ENCODE assay signal across 11 mouse cellular contexts in genomic region chr9:4209987-4210476, GRCm38 (mm10).
DNase-seq lines count a peak whose midpoint lies in the region; TF ChIP-seq lines count a peak whose summit lies in the region.
"Had no signal": no experiment of that assay in that cellular context is flagged by ENCODE, and none has a peak within 500 bp of the region (broad histone marks: within the 10 kb centered on the region; RNA-seq: fewer than 3 reads in every experiment).

No protein-coding gene starts in this region.

- TF ChIP-seq CTCF in layer of hippocampus, adult 2 months (conservative IDR thresholded peaks at IDR 0.05): peak; percentile 59
- peak; percentile 10; the same call in 1 of the 2 replicates for TF ChIP-seq CTCF in cortical plate, adult 2 months (IDR thresholded peaks at IDR 0.05; ENCODE audit: extremely low read depth, insufficient read depth, low read length)

- H3K27ac ChIP-seq in layer of hippocampus, adult 2 months: no peak overlapping the region
- H3K27ac ChIP-seq in cortical plate, adult 2 months (ENCODE audit: insufficient read depth, low read length): no peak overlapping the region
- H3K27ac ChIP-seq: embryonic facial prominence, embryonic 13.5 days; limb, embryonic 10.5 days; lung, embryonic 15.5 days had no signal

- H3K4me3 ChIP-seq in layer of hippocampus, adult 2 months: no peak overlapping the region
- H3K4me3 ChIP-seq in cortical plate, adult 2 months (ENCODE audit: insufficient read depth, low read length): no peak overlapping the region
- H3K4me3 ChIP-seq: embryonic facial prominence, embryonic 13.5 days; limb, embryonic 10.5 days; lung, embryonic 15.5 days had no signal

- peak; percentile 3 to 16 for DNase-seq in cerebellum, postnatal 14 days
- no peak for DNase-seq in cerebellum, adult 9-11 months
- DNase-seq in layer of hippocampus, adult 2 months (ENCODE audit: low spot score in 2 of 2): no peak
- no peak for DNase-seq in layer of hippocampus, adult 11-12 months (ENCODE audit: low spot score)
- peak; percentile 40 for DNase-seq in 416B (ENCODE audit: low read depth)
- no peak for DNase-seq in lung, adult 18-20 months
- no peak for DNase-seq in cerebellum, postnatal 25 days

- no peak for TF ChIP-seq POLR2A in cortical plate, adult 2 months (IDR thresholded peaks at IDR 0.05; ENCODE audit: extremely low read depth, insufficient read depth, low read length)

- H3K4me1 ChIP-seq in cortical plate, adult 2 months (ENCODE audit: control insufficient read depth, insufficient read depth, low read length): no peaks in the 10 kb centered on the region
- H3K4me1 ChIP-seq: embryonic facial prominence, embryonic 13.5 days; limb, embryonic 10.5 days; lung, embryonic 15.5 days had no signal

Comparison
In these comparisons a context has a peak if more than half of its experiments do, and no peak if none do; other contexts are left out.
1. DNase-seq: peak in cerebellum, postnatal 14 days (2 of 2) and 416B (single experiment); none in cerebellum, adult 9-11 months (single experiment), layer of hippocampus, adult 2 months (0 of 2), layer of hippocampus, adult 11-12 months (single experiment), lung, adult 18-20 months (0 of 2) and cerebellum, postnatal 25 days (0 of 2).